11 mouse cellular contexts compared by ENCODE assay signal in genomic region chrX:99451249-99451885, GRCm38 (mm10). TPM values are rescaled to one million over a fixed set of nuclear protein-coding genes. Genes with fewer than 3 reads are reported as not detected.
DNase-seq lines count a peak whose midpoint lies in the region; ATAC-seq and TF ChIP-seq lines count a peak whose summit lies in the region.
"Had no signal": no experiment of that assay in that cellular context is flagged by ENCODE, and none has a peak within 500 bp of the region (broad histone marks: within the 10 kb centered on the region; RNA-seq: fewer than 3 reads in every experiment).

No protein-coding gene starts in this region.

- 66% methylated on average over 10 of the region's 10 CpGs for WGBS in forebrain, embryonic 10.5 days
- WGBS in hindbrain, embryonic 14.5 days = 52% methylated on average over 10 of the region's 10 CpGs
- 50% methylated on average over 10 of the region's 10 CpGs for WGBS in midbrain, embryonic 15.5 days
- 80% methylated on average over 10 of the region's 10 CpGs for WGBS in lung, adult 2 months

- H3K4me1 ChIP-seq in forebrain, embryonic 10.5 days = peaks cover 66% of the 10 kb centered on the region
- H3K4me1 ChIP-seq in hindbrain, embryonic 14.5 days (replicated peaks; ENCODE audit: control insufficient read depth, insufficient read depth, low read length) = 0 out of 2 replicates have a peak, but pooled peaks cover 5% of the 10 kb centered on the region
- H3K4me1 ChIP-seq in midbrain, embryonic 15.5 days = peaks cover 19% of the 10 kb centered on the region
- no peaks in the 10 kb centered on the region for H3K4me1 ChIP-seq in lung, adult 2 months (ENCODE audit: control insufficient read depth, insufficient read depth, low read length)

- no peak for TF ChIP-seq POLR2A in lung, adult 2 months (IDR thresholded peaks at IDR 0.05; ENCODE audit: borderline replicate concordance, extremely low read depth, low read depth, low read length)

- peaks cover 100% of the 10 kb centered on the region for H3K27me3 ChIP-seq in forebrain, embryonic 10.5 days (ENCODE audit: poor library complexity, severe bottlenecking)
- H3K27me3 ChIP-seq in hindbrain, embryonic 14.5 days (ENCODE audit: control insufficient read depth, insufficient read depth, low read length) = peaks cover 26% of the 10 kb centered on the region
- H3K27me3 ChIP-seq in midbrain, embryonic 15.5 days (replicated peaks) = peaks cover 7% of the 10 kb centered on the region; the same call in 1 of the 2 replicates

- no peak overlapping the region for H3K4me3 ChIP-seq in forebrain, embryonic 10.5 days
- no peak overlapping the region for H3K4me3 ChIP-seq in hindbrain, embryonic 14.5 days (replicated peaks; ENCODE audit: low read length)
- no peak overlapping the region for H3K4me3 ChIP-seq in midbrain, embryonic 15.5 days
- H3K4me3 ChIP-seq in lung, adult 2 months (replicated peaks; ENCODE audit: extremely low read depth, low read depth, low read length) = no peak overlapping the region

- H3K9ac ChIP-seq in hindbrain, embryonic 14.5 days = no peak overlapping the region
- no peak overlapping the region for H3K9ac ChIP-seq in midbrain, embryonic 15.5 days

- no peaks in the 10 kb centered on the region for H3K36me3 ChIP-seq in forebrain, embryonic 10.5 days (replicated peaks)
- no peaks in the 10 kb centered on the region for H3K36me3 ChIP-seq in hindbrain, embryonic 14.5 days (replicated peaks; ENCODE audit: control insufficient read depth, insufficient read depth)
- H3K36me3 ChIP-seq in midbrain, embryonic 15.5 days (replicated peaks) = no peaks in the 10 kb centered on the region

- peak overlapping the region; percentile 71 for H3K27ac ChIP-seq in forebrain, embryonic 10.5 days
- peak overlapping the region; percentile 51 for H3K27ac ChIP-seq in hindbrain, embryonic 14.5 days
- peak overlapping the region; percentile 65 for H3K27ac ChIP-seq in midbrain, embryonic 15.5 days

- intact Hi-C loops in left cerebral cortex, postnatal 4 days (cut with DNase I) = no loop called here

- peak; percentile 73 for ATAC-seq in hindbrain, embryonic 14.5 days (ENCODE audit: low FRiP score)
- peak; percentile 70 for ATAC-seq in midbrain, embryonic 15.5 days (replicated peaks)

- peak; percentile 70 for DNase-seq in left cerebral cortex, postnatal 4 days
- no peak for DNase-seq in left cerebral cortex, adult 8-10 months (ENCODE audit: low spot score in 2 of 2)
- DNase-seq in forebrain, embryonic 10.5 days (ENCODE audit: extremely low spot score, low spot score) = no peak
- peak; percentile 52 for DNase-seq in hindbrain, embryonic 14.5 days (ENCODE audit: low spot score)
- no peak for DNase-seq in lung, adult 2 months
- no peak for DNase-seq in yolk sac, embryonic 10.5 days (ENCODE audit: low spot score)
- no peak for DNase-seq in gastrocnemius, postnatal 4 days (ENCODE audit: low spot score in 2 of 2)
- DNase-seq: embryo, embryonic 11 days; kidney, postnatal 14 days; lung, postnatal 36 days had no signal

- TF ChIP-seq CTCF in lung, adult 2 months (IDR thresholded peaks at IDR 0.05; ENCODE audit: insufficient read depth, low read length) = no peak

- no peaks in the 10 kb centered on the region for H3K9me3 ChIP-seq in forebrain, embryonic 10.5 days
- H3K9me3 ChIP-seq in hindbrain, embryonic 14.5 days (ENCODE audit: control insufficient read depth, low read length) = no peaks in the 10 kb centered on the region
- H3K9me3 ChIP-seq in midbrain, embryonic 15.5 days = no peaks in the 10 kb centered on the region

- H3K4me2 ChIP-seq in hindbrain, embryonic 14.5 days (replicated peaks) = no peak overlapping the region
- no peak overlapping the region for H3K4me2 ChIP-seq in midbrain, embryonic 15.5 days

RNA-seq across cellular contexts. Expression of gene Pja1, which starts 19.7 kb away (rescaled TPM):
- total RNA-seq in left cerebral cortex, postnatal 4 days (2021) = 100 to 1,000 TPM; 171 to 197 TPM
- total RNA-seq in left cerebral cortex, adult 8-10 months (2022) = 100 to 1,000 TPM; 187 to 208 (median 193) TPM
- 209 and 217 TPM in 2 replicates for polyA plus RNA-seq in forebrain, embryonic 10.5 days (2016; fragmentation: Nextera tagmentation; extraction: Ambion mirVana)
- 315 and 348 TPM in 2 replicates for polyA plus RNA-seq in hindbrain, embryonic 14.5 days (2014; fragmentation: Nextera tagmentation; extraction: Ambion mirVana)
- 374 and 387 TPM in 2 replicates for polyA plus RNA-seq in midbrain, embryonic 15.5 days (2015; fragmentation: Nextera tagmentation; extraction: Ambion mirVana)
- polyA plus RNA-seq in lung, adult 2 months (2012; rRNA removed) = 29.0 and 41.4 TPM in 2 replicates
- total RNA-seq in gastrocnemius, postnatal 4 days (2021) = 10 to 100 TPM; 59.4 to 67.5 TPM

Comparison
In these comparisons a context has a peak if more than half of its experiments do, and no peak if none do; other contexts are left out.
1. DNase-seq: peak in left cerebral cortex, postnatal 4 days (single experiment) and hindbrain, embryonic 14.5 days (single experiment); none in left cerebral cortex, adult 8-10 months (0 of 2), forebrain, embryonic 10.5 days (single experiment), lung, adult 2 months (single experiment), yolk sac, embryonic 10.5 days (single experiment) and gastrocnemius, postnatal 4 days (0 of 2).
2. Peak in every context shown above with its lines, with median percentiles within 50 percentile points of each other: H3K27ac ChIP-seq.